Mouse (Mus musculus) liver, embryonic 15.5 days (tissue): ENCODE results near the gene Apbb1ip. TPM values are rescaled to one million over a fixed set of nuclear protein-coding genes. Genes with fewer than 3 reads are reported as not detected.
A peak's percentile ranks its signal among the peaks of the same experiment; 100 is the strongest.

Experiments used
- ATAC-seq: fragments of 200-750 bp; cut with Nextera tagmentation; 2 replicates; pipeline ENCODE4 v1.8.0; 2017; ENCODE audit warnings: moderate number of reproducible peaks, mild to moderate bottlenecking, moderate library complexity; ENCODE audit not compliant: insufficient read depth
- H3K27ac ChIP-seq: fragments of 300-500 bp; sonication (generic); replicated peaks from 2 replicates; pipeline ENCODE4 v1.5.1; 2015; ENCODE audit warnings: mild to moderate bottlenecking, inconsistent platforms
- H3K27me3 ChIP-seq: fragments of 300-500 bp; sonication (generic); 2 replicates; pipeline ENCODE4 v1.6.1; 2015; ENCODE audit warnings: mild to moderate bottlenecking, inconsistent platforms
- H3K36me3 ChIP-seq: fragments of 300-500 bp; sonication (generic); replicated peaks from 2 replicates; pipeline ENCODE4 v1.6.1; 2015; ENCODE audit warnings: moderate library complexity, mild to moderate bottlenecking, inconsistent platforms
- H3K4me1 ChIP-seq: fragments of 300-500 bp; sonication (generic); replicated peaks from 2 replicates; pipeline ENCODE4 v1.6.1; 2015; ENCODE audit warnings: inconsistent platforms
- H3K4me2 ChIP-seq: fragments of 300-500 bp; sonication (generic); 2 replicates; pipeline ENCODE4 v1.6.1; 2015; ENCODE audit warnings: moderate library complexity, mild to moderate bottlenecking, inconsistent platforms
- H3K4me3 ChIP-seq: fragments of 300-500 bp; sonication (generic); replicated peaks from 2 replicates; pipeline ENCODE4 v1.5.1; 2015; ENCODE audit warnings: mild to moderate bottlenecking, inconsistent platforms
- H3K9ac ChIP-seq: fragments of 300-500 bp; sonication (generic); 2 replicates; pipeline ENCODE4 v1.6.1; 2015; ENCODE audit warnings: moderate library complexity, mild to moderate bottlenecking, inconsistent platforms
- H3K9me3 ChIP-seq: fragments of 300-500 bp; sonication (generic); replicated peaks from 2 replicates; pipeline ENCODE4 v1.6.1; 2016; ENCODE audit warnings: inconsistent platforms
- WGBS: fragments of 180-500 bp; shearing (Covaris S2); methylation state at CpG from one replicate; pipeline ENCODE4 v1.1.7; 2015; ENCODE audit warnings: mixed read lengths; ENCODE audit not compliant: insufficient replicate concordance; 5-methylcytosine and 5-hydroxymethylcytosine counted together
- polyA plus RNA-seq: library from polyadenylated mRNA; unstranded; fragments of >200 nt; fragmentation: Nextera tagmentation; extraction: Ambion mirVana; gene quantifications from 2 replicates; pipeline ENCODE4 v1.2.1, GENCODE M21; 2015

Apbb1ip gene
- polyA plus RNA-seq, 1 experiment from 2014 or later: 13.1 TPM

GRCm38 (mm10) chr2:22752492-22752891 lies 21.4 kb upstream of the Apbb1ip start:
- Histone ChIP-seq H3K36me3 (no peaks in the 10 kb centered on the region), H3K4me3 (no peak overlapping the region), H3K27me3 (no peaks in the 10 kb centered on the region), H3K4me1 (peaks cover 13% of the 10 kb centered on the region), H3K9me3 (no peaks in the 10 kb centered on the region), H3K4me2 (no peak overlapping the region), H3K9ac (no peak overlapping the region), H3K27ac (no peak overlapping the region)
- WGBS: 10% methylated on average over 4 of the region's 4 CpGs
- ATAC-seq: no peak

GRCm38 (mm10) chr2:22753461-22754075 lies 20.3 kb upstream of the Apbb1ip start:
- Histone ChIP-seq H3K36me3 (no peaks in the 10 kb centered on the region), H3K9ac (no peak overlapping the region), H3K4me2 (no peak overlapping the region), H3K27ac (no peak overlapping the region), H3K4me1 (peaks cover 13% of the 10 kb centered on the region), H3K27me3 (no peaks in the 10 kb centered on the region), H3K4me3 (no peak overlapping the region), H3K9me3 (no peaks in the 10 kb centered on the region)
- 54% methylated on average over 2 of the region's 2 CpGs for WGBS
- no peak for ATAC-seq

GRCm38 (mm10) chr2:22754222-22754824 lies 19.6 kb upstream of the Apbb1ip start:
- no peak overlapping the region for H3K9ac ChIP-seq
- H3K27ac ChIP-seq: no peak overlapping the region
- H3K27me3 ChIP-seq: no peaks in the 10 kb centered on the region
- no peak for ATAC-seq
- no peaks in the 10 kb centered on the region for H3K9me3 ChIP-seq
- WGBS: 34% methylated on average over 4 of the region's 4 CpGs
- H3K4me3 ChIP-seq: no peak overlapping the region
- no peaks in the 10 kb centered on the region for H3K36me3 ChIP-seq
- H3K4me2 ChIP-seq: no peak overlapping the region
- H3K4me1 ChIP-seq: peaks cover 13% of the 10 kb centered on the region

GRCm38 (mm10) chr2:22755561-22755960 lies 18.3 kb upstream of the Apbb1ip start:
- Histone ChIP-seq H3K4me2 (no peak overlapping the region), H3K4me1 (peaks cover 13% of the 10 kb centered on the region), H3K27ac (no peak overlapping the region), H3K9me3 (no peaks in the 10 kb centered on the region), H3K27me3 (no peaks in the 10 kb centered on the region), H3K4me3 (no peak overlapping the region), H3K9ac (no peak overlapping the region), H3K36me3 (no peaks in the 10 kb centered on the region)
- WGBS: 45% methylated on average over 6 of the region's 6 CpGs
- ATAC-seq: peak; percentile 94

GRCm38 (mm10) chr2:22758310-22758972 lies 15.5 kb upstream of the Apbb1ip start:
- Histone ChIP-seq H3K27me3 (no peaks in the 10 kb centered on the region), H3K4me2 (no peak overlapping the region), H3K4me3 (no peak overlapping the region), H3K9me3 (no peaks in the 10 kb centered on the region), H3K4me1 (peaks cover 16% of the 10 kb centered on the region), H3K27ac (no peak overlapping the region), H3K9ac (no peak overlapping the region), H3K36me3 (no peaks in the 10 kb centered on the region)
- WGBS: 30% methylated on average over 6 of the region's 6 CpGs
- ATAC-seq: no peak

- no peak for ATAC-seq
Observed at GRCm38 (mm10) chr2:22760452-22760851, 13.4 kb upstream of the Apbb1ip start.

GRCm38 (mm10) chr2:22761103-22761521 lies 12.8 kb upstream of the Apbb1ip start:
- peaks cover 3% of the 10 kb centered on the region; the same call in 1 of the 2 replicates for H3K4me1 ChIP-seq
- H3K36me3 ChIP-seq: no peaks in the 10 kb centered on the region
- H3K27ac ChIP-seq: no peak overlapping the region
- H3K4me2 ChIP-seq: no peak overlapping the region
- no peak overlapping the region for H3K9ac ChIP-seq
- no peak overlapping the region for H3K4me3 ChIP-seq
- H3K27me3 ChIP-seq: no peaks in the 10 kb centered on the region
- no peak for ATAC-seq
- 16% methylated on average over 7 of the region's 7 CpGs for WGBS
- H3K9me3 ChIP-seq: no peaks in the 10 kb centered on the region

More at GRCm38 (mm10) chr2:22760452-22760851, 13.4 kb upstream of the Apbb1ip start:
- H3K9ac ChIP-seq: no peak overlapping the region
- H3K9me3 ChIP-seq: no peaks in the 10 kb centered on the region
- H3K4me2 ChIP-seq: no peak overlapping the region
- no peak overlapping the region for H3K4me3 ChIP-seq
- H3K27me3 ChIP-seq: no peaks in the 10 kb centered on the region
- WGBS: 40% methylated on average over 2 of the region's 2 CpGs
- H3K36me3 ChIP-seq: no peaks in the 10 kb centered on the region
- H3K27ac ChIP-seq: no peak overlapping the region
- H3K4me1 ChIP-seq: peaks cover 8% of the 10 kb centered on the region

- no peaks in the 10 kb centered on the region for H3K36me3 ChIP-seq
Observed at GRCm38 (mm10) chr2:22764774-22765387, 9.0 kb upstream of the Apbb1ip start.

GRCm38 (mm10) chr2:22771311-22771710 lies 2.6 kb upstream of the Apbb1ip start:
- H3K4me2 ChIP-seq: no peak overlapping the region
- H3K4me3 ChIP-seq: no peak overlapping the region
- H3K9me3 ChIP-seq: no peaks in the 10 kb centered on the region
- peaks cover 23% of the 10 kb centered on the region for H3K4me1 ChIP-seq
- no peak overlapping the region for H3K9ac ChIP-seq
- H3K27me3 ChIP-seq: no peaks in the 10 kb centered on the region
- H3K27ac ChIP-seq: no peak overlapping the region
- ATAC-seq: no peak
- no peaks in the 10 kb centered on the region for H3K36me3 ChIP-seq

More at GRCm38 (mm10) chr2:22764774-22765387, 9.0 kb upstream of the Apbb1ip start:
- H3K4me1 ChIP-seq: 0 out of 2 replicates have a peak, but pooled peaks cover 3% of the 10 kb centered on the region
- no peak overlapping the region for H3K9ac ChIP-seq
- H3K9me3 ChIP-seq: no peaks in the 10 kb centered on the region
- no peak overlapping the region for H3K4me2 ChIP-seq
- WGBS: 64% methylated on average over 5 of the region's 5 CpGs
- H3K4me3 ChIP-seq: no peak overlapping the region
- H3K27me3 ChIP-seq: no peaks in the 10 kb centered on the region
- H3K27ac ChIP-seq: no peak overlapping the region
- ATAC-seq: no peak

- Histone ChIP-seq H3K27me3 (no peaks in the 10 kb centered on the region), H3K4me1 (peaks cover 46% of the 10 kb centered on the region), H3K4me2 (peak overlapping the region; percentile 94), H3K9ac (peak overlapping the region; percentile 66), H3K4me3 (peak overlapping the region; percentile 68), H3K27ac (peak overlapping the region; percentile 80), H3K9me3 (no peaks in the 10 kb centered on the region), H3K36me3 (no peaks in the 10 kb centered on the region)
- peak; percentile 83 for ATAC-seq
- WGBS: under 1% methylated on average over 27 of the region's 28 CpGs
Observed at GRCm38 (mm10) chr2:22774181-22774751, 372 bp downstream of the Apbb1ip start.

GRCm38 (mm10) chr2:22775213-22775612 lies 1.3 kb downstream of the Apbb1ip start:
- H3K4me2 ChIP-seq: peak overlapping the region; percentile 94

More at GRCm38 (mm10) chr2:22775213-22775612, 1.3 kb downstream of the Apbb1ip start:
- H3K4me3 ChIP-seq: peak overlapping the region; percentile 68
- H3K9me3 ChIP-seq: no peaks in the 10 kb centered on the region
- no peaks in the 10 kb centered on the region for H3K36me3 ChIP-seq
- H3K27me3 ChIP-seq: no peaks in the 10 kb centered on the region
- WGBS: 8% methylated on average over 8 of the region's 8 CpGs
- peaks cover 54% of the 10 kb centered on the region for H3K4me1 ChIP-seq
- peak overlapping the region; percentile 66 for H3K9ac ChIP-seq
- ATAC-seq: peak; percentile 55
- peak overlapping the region; percentile 80 for H3K27ac ChIP-seq
